ENCODE assay signal across 17 mouse cellular contexts in the genomic region with DNA sequence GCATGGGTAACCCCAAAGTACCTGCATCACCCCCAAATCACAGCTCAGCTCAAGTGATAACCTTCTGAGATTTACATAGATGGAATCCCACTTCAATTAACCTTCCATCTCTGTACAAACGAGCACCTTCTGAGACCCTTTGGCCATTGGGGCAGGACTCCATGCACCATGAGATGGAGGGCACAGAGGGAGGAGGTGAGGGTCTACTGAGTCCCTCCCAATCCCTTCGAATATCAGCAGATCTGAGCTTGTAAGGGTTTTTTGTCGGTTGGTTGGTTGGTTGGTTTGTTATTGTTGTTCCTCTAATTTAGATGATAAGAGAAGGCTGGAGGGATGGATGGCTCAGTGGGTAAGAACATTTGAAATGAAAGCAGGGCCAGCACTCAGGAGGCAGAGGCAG.
"Had no signal": no experiment of that assay in that cellular context is flagged by ENCODE, and none has a peak within 500 bp of the region (broad histone marks: within the 10 kb centered on the region; RNA-seq: fewer than 3 reads in every experiment).

No protein-coding gene starts in this region.

- H3K9me3 ChIP-seq: liver, embryonic 13.5 days; liver, embryonic 15.5 days; midbrain, embryonic 12.5 days; midbrain, embryonic 15.5 days; neural tube, embryonic 12.5 days; stomach, embryonic 15.5 days had no signal

- H3K4me1 ChIP-seq: stomach, embryonic 15.5 days had no signal

- H3K27ac ChIP-seq: liver, embryonic 13.5 days; liver, embryonic 15.5 days; macrophage; midbrain, embryonic 12.5 days; midbrain, embryonic 15.5 days; neural tube, embryonic 12.5 days; stomach, embryonic 15.5 days; stomach, postnatal 0 days had no signal

- ATAC-seq: liver, postnatal 0 days; midbrain, embryonic 15.5 days had no signal

- DNase-seq: liver; liver, embryonic 13.5 days; liver, postnatal 0 days; right cerebral cortex, postnatal 14 days; thymus, adult 2 months; thymus, postnatal 25 days; thymus, postnatal 4 days had no signal

- H3K27me3 ChIP-seq: midbrain, embryonic 12.5 days; midbrain, embryonic 15.5 days; neural tube, embryonic 12.5 days; stomach, embryonic 15.5 days had no signal

- H3K36me3 ChIP-seq: liver, embryonic 13.5 days; midbrain, embryonic 12.5 days; midbrain, embryonic 15.5 days; neural tube, embryonic 12.5 days; stomach, embryonic 15.5 days had no signal

- H3K9ac ChIP-seq: liver, embryonic 13.5 days; liver, embryonic 15.5 days; liver, postnatal 0 days; lung, embryonic 14.5 days; midbrain, embryonic 12.5 days; midbrain, embryonic 15.5 days; neural tube, embryonic 12.5 days; stomach, embryonic 15.5 days had no signal

- H3K4me2 ChIP-seq: liver, embryonic 11.5 days; liver, embryonic 13.5 days; liver, embryonic 15.5 days; lung, embryonic 14.5 days; midbrain, embryonic 12.5 days; midbrain, embryonic 15.5 days; neural tube, embryonic 12.5 days; stomach, embryonic 15.5 days had no signal

- H3K4me3 ChIP-seq: liver, embryonic 13.5 days; liver, embryonic 15.5 days; megakaryocyte, embryonic 14.5 days; midbrain, embryonic 12.5 days; midbrain, embryonic 15.5 days; neural tube, embryonic 12.5 days; stomach, embryonic 15.5 days had no signal
